Mouse (Mus musculus): Measurements from ENCODE around the gene Celf2. TPM values are rescaled to one million over a fixed set of nuclear protein-coding genes. Genes with fewer than 3 reads are reported as not detected.

The Celf2 gene
- polyA plus RNA-seq, 1 experiment from 2014 or later, result 92.4 TPM

DNA sequence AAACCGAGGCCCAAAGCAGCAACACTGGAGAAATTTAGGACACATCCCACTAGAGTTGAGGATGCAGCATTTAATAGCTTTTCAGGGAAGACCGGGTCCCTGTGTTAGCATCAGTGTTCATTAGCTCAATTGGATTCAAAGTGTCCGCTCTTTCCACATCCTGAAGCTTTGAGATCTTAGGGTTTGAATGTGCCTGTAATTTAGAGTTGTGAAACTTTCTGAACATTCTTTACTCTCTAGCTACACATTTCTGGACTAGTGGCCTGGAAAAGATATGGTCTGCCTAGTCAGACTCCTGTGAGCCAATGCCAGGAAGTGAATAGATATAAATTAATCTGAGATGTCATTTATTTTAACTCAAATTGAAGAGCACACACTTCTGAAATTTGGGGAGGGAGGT is 272.9 kb downstream of the Celf2 start:
- Histone ChIP-seq H3K4me3 (ENCODE audit: low read length) (no peak overlapping the region), H3K4me1 (replicated peaks; ENCODE audit: control insufficient read depth, insufficient read depth, low read length) (no peaks in the 10 kb centered on the region), H3K4me2 (ENCODE audit: low read depth, low read length) (no peak overlapping the region), H3K27ac (ENCODE audit: low read length) (no peak overlapping the region), H3K36me3 (ENCODE audit: control insufficient read depth, insufficient read depth, low read length) (no peaks in the 10 kb centered on the region), H3K27me3 (ENCODE audit: control insufficient read depth, insufficient read depth, low read depth, low read length) (no peaks in the 10 kb centered on the region), H3K9ac (ENCODE audit: low read length) (no peak overlapping the region), H3K9me3 (ENCODE audit: control insufficient read depth, low read length) (no peaks in the 10 kb centered on the region)
- whole genome bisulfite sequencing, result 85% methylated on average over 3 of the region's 3 CpGs
- ATAC-seq (ENCODE audit: low read depth), result no peak

DNA sequence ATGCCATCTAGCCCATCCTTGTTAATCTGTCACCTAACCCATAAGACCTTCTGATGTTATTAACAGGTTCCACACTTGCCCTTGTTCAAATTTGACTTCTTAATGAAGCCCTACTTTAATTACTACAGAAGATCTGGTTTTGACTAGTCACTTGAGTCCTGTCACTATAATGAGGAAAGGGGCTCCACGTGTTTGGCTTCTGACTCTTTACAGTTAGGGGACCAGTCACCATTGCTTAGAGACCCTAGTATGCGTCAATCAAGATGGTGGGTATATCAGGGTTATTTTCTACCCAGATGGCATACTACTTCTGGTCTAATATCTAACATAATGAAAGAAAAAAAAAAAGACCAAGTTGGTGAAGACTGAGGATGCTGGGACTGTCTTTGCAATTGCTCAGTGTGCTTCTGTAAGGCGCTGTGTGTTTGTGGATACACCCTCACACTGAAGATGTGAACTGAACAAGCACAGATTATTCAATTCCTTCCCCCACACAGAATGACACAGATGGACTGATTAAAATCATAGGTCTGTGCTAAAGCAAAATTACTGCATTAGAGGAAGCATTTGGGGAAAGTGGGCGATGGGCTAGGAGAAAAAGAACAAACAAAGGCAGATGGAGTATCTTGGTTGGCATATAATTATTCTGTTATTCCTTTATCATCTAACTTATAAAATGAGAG is 274.2 kb downstream of the Celf2 start:
- H3K9ac ChIP-seq (ENCODE audit: low read length), result no peak overlapping the region
- WGBS, result 88% methylated on average over 4 of the region's 4 CpGs
- ATAC-seq (ENCODE audit: low read depth), result no peak
- no peaks in the 10 kb centered on the region for H3K9me3 ChIP-seq (ENCODE audit: control insufficient read depth, low read length)
- H3K4me2 ChIP-seq (ENCODE audit: low read depth, low read length), result no peak overlapping the region
- H3K4me3 ChIP-seq (ENCODE audit: low read length), result no peak overlapping the region
- H3K36me3 ChIP-seq (ENCODE audit: control insufficient read depth, insufficient read depth, low read length), result no peaks in the 10 kb centered on the region
- no peak overlapping the region for H3K27ac ChIP-seq (ENCODE audit: low read length)
- H3K27me3 ChIP-seq (ENCODE audit: control insufficient read depth, insufficient read depth, low read depth, low read length), result no peaks in the 10 kb centered on the region
- no peaks in the 10 kb centered on the region for H3K4me1 ChIP-seq (replicated peaks; ENCODE audit: control insufficient read depth, insufficient read depth, low read length)

DNA sequence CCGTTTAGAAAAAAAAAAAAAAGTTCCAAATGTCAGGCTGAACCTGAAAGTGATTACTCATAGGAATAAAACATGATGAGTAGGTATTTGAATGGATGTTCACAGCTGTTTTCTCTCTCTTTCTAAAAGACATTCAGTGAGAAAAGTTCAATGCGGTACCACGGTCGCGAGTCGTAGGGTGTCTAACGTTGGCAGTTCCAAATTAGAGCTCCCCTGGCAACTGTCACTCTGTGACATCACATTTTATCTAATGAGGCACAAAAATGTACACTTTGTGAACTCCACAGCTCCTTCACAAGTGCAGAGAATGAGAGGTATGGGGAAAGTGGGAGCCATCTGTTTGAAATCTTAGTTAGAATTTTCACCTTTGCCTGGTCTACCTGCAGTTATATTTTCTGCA is 274.8 kb downstream of the Celf2 start:
- Histone ChIP-seq H3K4me1 (replicated peaks; ENCODE audit: control insufficient read depth, insufficient read depth, low read length) (no peaks in the 10 kb centered on the region), H3K4me2 (ENCODE audit: low read depth, low read length) (no peak overlapping the region), H3K27me3 (ENCODE audit: control insufficient read depth, insufficient read depth, low read depth, low read length) (no peaks in the 10 kb centered on the region), H3K27ac (ENCODE audit: low read length) (no peak overlapping the region), H3K9me3 (ENCODE audit: control insufficient read depth, low read length) (no peaks in the 10 kb centered on the region), H3K36me3 (ENCODE audit: control insufficient read depth, insufficient read depth, low read length) (no peaks in the 10 kb centered on the region), H3K9ac (ENCODE audit: low read length) (no peak overlapping the region), H3K4me3 (ENCODE audit: low read length) (no peak overlapping the region)
- no peak for ATAC-seq (ENCODE audit: low read depth)
- 88% methylated on average over 7 of the region's 7 CpGs for WGBS

GRCm38 (mm10) chr2:7233411-7233810 is 276.0 kb downstream of the Celf2 start:
- WGBS, result 84% methylated on average over 2 of the region's 2 CpGs
- no peaks in the 10 kb centered on the region for H3K27me3 ChIP-seq (ENCODE audit: control insufficient read depth, insufficient read depth, low read depth, low read length)
- no peak overlapping the region for H3K9ac ChIP-seq (ENCODE audit: low read length)
- no peak for ATAC-seq (ENCODE audit: low read depth)
- H3K9me3 ChIP-seq (ENCODE audit: control insufficient read depth, low read length), result no peaks in the 10 kb centered on the region
- no peaks in the 10 kb centered on the region for H3K36me3 ChIP-seq (ENCODE audit: control insufficient read depth, insufficient read depth, low read length)
- no peaks in the 10 kb centered on the region for H3K4me1 ChIP-seq (replicated peaks; ENCODE audit: control insufficient read depth, insufficient read depth, low read length)
- H3K4me2 ChIP-seq (ENCODE audit: low read depth, low read length), result no peak overlapping the region
- H3K27ac ChIP-seq (ENCODE audit: low read length), result no peak overlapping the region
- no peak overlapping the region for H3K4me3 ChIP-seq (ENCODE audit: low read length)

- ATAC-seq (ENCODE audit: low read depth), result no peak
- H3K4me1 ChIP-seq (replicated peaks; ENCODE audit: control insufficient read depth, insufficient read depth, low read length), result no peaks in the 10 kb centered on the region
- no peak overlapping the region for H3K27ac ChIP-seq (ENCODE audit: low read length)
- no peak overlapping the region for H3K4me3 ChIP-seq (ENCODE audit: low read length)
- WGBS, result 79% methylated on average over 7 of the region's 7 CpGs
- H3K9ac ChIP-seq (ENCODE audit: low read length), result no peak overlapping the region
- H3K36me3 ChIP-seq (ENCODE audit: control insufficient read depth, insufficient read depth, low read length), result no peaks in the 10 kb centered on the region
- no peaks in the 10 kb centered on the region for H3K9me3 ChIP-seq (ENCODE audit: control insufficient read depth, low read length)
- no peak overlapping the region for H3K4me2 ChIP-seq (ENCODE audit: low read depth, low read length)
- no peaks in the 10 kb centered on the region for H3K27me3 ChIP-seq (ENCODE audit: control insufficient read depth, insufficient read depth, low read depth, low read length)
Measured at GRCm38 (mm10) chr2:7226785-7227184, 282.6 kb downstream of the Celf2 start.

DNA sequence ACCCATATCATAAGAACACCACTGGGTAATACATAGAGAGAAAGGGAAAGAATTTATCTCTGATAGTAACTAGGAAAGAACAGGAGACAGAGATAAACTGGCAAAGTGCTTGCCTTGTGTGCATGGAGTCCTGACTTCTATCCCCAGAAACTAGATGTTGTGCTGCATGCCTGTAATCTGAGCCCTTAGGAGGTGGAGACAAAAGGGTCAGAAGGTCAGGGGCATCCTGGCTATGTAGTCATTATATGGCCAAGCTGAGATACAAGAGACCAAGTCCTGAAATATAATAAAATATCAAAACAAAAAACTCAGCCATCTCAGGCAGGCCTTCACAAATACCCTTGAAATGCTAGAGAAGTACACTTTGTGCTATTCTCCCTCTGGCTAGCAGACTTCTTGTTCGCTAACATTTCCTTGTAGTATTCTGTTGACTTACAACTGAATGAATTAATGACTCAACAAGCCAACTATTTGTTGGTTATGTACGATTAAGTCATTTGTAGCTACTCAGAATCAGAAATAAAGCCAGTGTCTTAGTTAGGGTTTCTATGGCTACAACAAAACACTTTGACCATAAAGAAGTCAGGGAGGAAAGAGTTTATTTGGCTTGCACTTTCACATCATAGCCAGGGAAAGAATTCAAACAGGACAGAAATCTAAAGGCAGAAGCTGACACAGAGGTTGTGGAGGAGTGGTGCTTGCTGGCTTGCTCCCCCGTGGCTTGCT is 284.9 kb downstream of the Celf2 start:
- 73% methylated on average over 3 of the region's 3 CpGs for WGBS
- Histone ChIP-seq H3K36me3 (ENCODE audit: control insufficient read depth, insufficient read depth, low read length) (no peaks in the 10 kb centered on the region), H3K4me2 (ENCODE audit: low read depth, low read length) (no peak overlapping the region), H3K4me3 (ENCODE audit: low read length) (no peak overlapping the region), H3K9ac (ENCODE audit: low read length) (no peak overlapping the region), H3K27ac (ENCODE audit: low read length) (no peak overlapping the region), H3K9me3 (ENCODE audit: control insufficient read depth, low read length) (no peaks in the 10 kb centered on the region), H3K27me3 (ENCODE audit: control insufficient read depth, insufficient read depth, low read depth, low read length) (no peaks in the 10 kb centered on the region), H3K4me1 (replicated peaks; ENCODE audit: control insufficient read depth, insufficient read depth, low read length) (no peaks in the 10 kb centered on the region)
- no peak for ATAC-seq (ENCODE audit: low read depth)

GRCm38 (mm10) chr2:7223538-7223937 is 285.8 kb downstream of the Celf2 start:
- Histone ChIP-seq H3K27me3 (ENCODE audit: control insufficient read depth, insufficient read depth, low read depth, low read length) (no peaks in the 10 kb centered on the region), H3K4me1 (replicated peaks; ENCODE audit: control insufficient read depth, insufficient read depth, low read length) (no peaks in the 10 kb centered on the region), H3K4me3 (ENCODE audit: low read length) (no peak overlapping the region), H3K36me3 (ENCODE audit: control insufficient read depth, insufficient read depth, low read length) (no peaks in the 10 kb centered on the region), H3K9me3 (ENCODE audit: control insufficient read depth, low read length) (no peaks in the 10 kb centered on the region), H3K27ac (ENCODE audit: low read length) (no peak overlapping the region), H3K4me2 (ENCODE audit: low read depth, low read length) (no peak overlapping the region), H3K9ac (ENCODE audit: low read length) (no peak overlapping the region)
- ATAC-seq (ENCODE audit: low read depth), result no peak
- 55% methylated on average over 2 of the region's 2 CpGs for WGBS

DNA sequence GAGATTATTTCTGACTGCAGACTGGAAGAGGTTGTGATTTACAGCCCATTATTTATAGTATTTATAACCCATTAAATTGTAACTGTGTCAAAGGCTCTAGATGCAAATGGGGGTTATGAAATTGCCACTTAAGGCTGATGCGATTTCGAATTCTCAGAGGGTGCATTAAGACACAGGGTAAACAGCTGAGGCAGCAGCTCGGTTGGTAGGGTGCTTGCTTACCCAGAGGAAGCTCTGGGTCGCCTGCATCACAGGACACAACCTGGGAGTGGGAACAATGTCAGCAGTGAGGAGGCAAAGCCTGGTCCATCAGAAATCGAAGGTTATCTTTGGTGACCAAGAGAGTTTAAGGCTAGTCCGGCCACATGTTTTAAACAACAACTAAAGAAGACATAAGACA is 286.5 kb downstream of the Celf2 start:
- Histone ChIP-seq H3K27ac (ENCODE audit: low read length) (no peak overlapping the region), H3K4me3 (ENCODE audit: low read length) (no peak overlapping the region), H3K9ac (ENCODE audit: low read length) (no peak overlapping the region), H3K9me3 (ENCODE audit: control insufficient read depth, low read length) (no peaks in the 10 kb centered on the region), H3K4me2 (ENCODE audit: low read depth, low read length) (no peak overlapping the region), H3K36me3 (ENCODE audit: control insufficient read depth, insufficient read depth, low read length) (no peaks in the 10 kb centered on the region), H3K27me3 (ENCODE audit: control insufficient read depth, insufficient read depth, low read depth, low read length) (no peaks in the 10 kb centered on the region), H3K4me1 (replicated peaks; ENCODE audit: control insufficient read depth, insufficient read depth, low read length) (no peaks in the 10 kb centered on the region)
- ATAC-seq (ENCODE audit: low read depth), result no peak
- 76% methylated on average over 6 of the region's 6 CpGs for WGBS

DNA sequence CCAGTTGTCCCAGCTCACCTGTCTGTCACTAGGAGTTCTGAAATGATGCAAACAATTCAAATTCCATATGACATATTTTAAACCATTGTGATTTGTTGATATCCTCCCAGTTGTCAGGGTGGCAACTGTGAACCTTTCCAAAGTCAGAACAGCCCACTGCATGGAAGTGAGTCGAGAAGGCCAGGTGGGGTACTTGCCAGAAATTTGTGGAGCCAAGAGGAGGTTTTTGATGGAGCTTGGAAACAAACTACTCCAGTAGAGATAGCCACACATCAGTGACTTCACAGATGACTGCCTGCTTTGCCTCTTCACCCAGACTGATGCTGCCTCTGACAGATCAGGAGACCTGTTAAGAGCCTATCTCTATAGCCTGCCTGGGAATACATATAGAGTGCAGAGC is 287.5 kb downstream of the Celf2 start:
- Histone ChIP-seq H3K36me3 (ENCODE audit: control insufficient read depth, insufficient read depth, low read length) (no peaks in the 10 kb centered on the region), H3K27me3 (ENCODE audit: control insufficient read depth, insufficient read depth, low read depth, low read length) (no peaks in the 10 kb centered on the region), H3K4me1 (replicated peaks; ENCODE audit: control insufficient read depth, insufficient read depth, low read length) (no peaks in the 10 kb centered on the region), H3K27ac (ENCODE audit: low read length) (no peak overlapping the region), H3K9ac (ENCODE audit: low read length) (no peak overlapping the region), H3K4me2 (ENCODE audit: low read depth, low read length) (no peak overlapping the region), H3K9me3 (ENCODE audit: control insufficient read depth, low read length) (no peaks in the 10 kb centered on the region), H3K4me3 (ENCODE audit: low read length) (no peak overlapping the region)
- WGBS, result 68% methylated on average over 1 of the region's 1 CpGs
- no peak for ATAC-seq (ENCODE audit: low read depth)
